Mouse (Mus musculus): ENCODE data around the gene Socs1.
A peak's percentile ranks its signal among the peaks of the same experiment; 100 is the strongest.

Gene Socs1

DNA sequence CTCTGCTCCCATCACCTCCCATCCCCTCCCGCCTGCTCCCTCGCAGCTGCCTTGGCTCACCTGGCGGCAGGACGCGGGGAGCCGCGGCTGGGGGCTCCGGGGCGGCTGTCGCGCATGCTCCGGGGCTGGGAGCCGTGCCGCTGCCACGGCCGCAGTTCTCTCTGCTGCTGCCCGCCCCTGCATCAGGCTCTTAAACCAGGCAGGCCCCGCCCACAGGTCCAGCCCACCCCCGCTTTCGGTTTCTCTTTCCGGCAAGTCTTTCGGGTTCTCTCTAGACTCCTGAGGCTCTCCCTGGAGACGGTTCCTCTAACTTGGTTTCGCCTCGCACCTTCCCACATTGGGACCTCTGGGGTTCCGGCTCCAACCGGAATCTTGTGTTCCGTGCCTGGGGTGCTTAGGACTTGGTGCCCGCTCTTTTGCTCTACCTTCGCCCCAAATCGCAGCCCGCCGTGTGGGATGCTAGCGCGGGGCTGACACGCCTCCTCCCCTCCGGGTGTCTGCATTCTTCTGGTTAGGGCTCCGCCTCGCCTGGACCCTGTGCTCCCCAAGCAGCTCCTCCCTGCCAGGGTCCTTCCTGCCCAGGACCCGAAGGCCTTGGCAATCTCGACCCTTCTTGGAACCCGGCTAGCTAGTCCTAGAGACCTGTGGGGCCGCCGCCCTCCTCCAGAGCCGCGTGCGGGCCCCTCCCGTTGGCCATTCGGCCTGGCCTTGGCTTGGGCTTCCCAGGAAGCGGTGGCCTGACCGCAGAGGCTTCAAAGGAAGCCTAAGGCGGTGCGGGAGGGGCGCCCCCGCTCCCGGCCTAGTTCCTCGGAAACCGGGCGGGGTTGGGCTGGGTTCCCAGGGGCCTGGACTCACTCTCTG is at the start of gene Socs1:
TSS of gene Socs1 (minus strand) at position 166 of the 861 bp plus-strand sequence.
- peak; percentile 91 for DNase-seq (ENCODE audit: low spot score)

DNA sequence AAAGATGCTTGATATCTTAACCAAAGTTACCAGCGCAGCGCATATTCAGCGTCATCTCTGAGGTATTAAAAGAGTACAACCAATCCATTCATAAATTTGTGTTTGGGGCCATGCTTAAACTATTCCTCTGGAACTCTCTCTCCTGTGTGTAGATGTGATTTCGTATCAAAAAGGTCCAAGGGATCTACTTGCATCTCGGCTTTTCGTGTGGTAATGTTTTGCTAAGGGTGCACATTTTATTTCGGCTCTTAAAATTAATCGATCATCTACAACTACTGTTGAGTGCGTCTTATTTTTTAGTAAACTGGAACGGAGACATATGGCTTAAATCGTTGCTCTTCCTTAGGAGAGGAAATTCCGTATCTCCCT is 49.2 kb upstream of the Socs1 start:
- no peak for DNase-seq (ENCODE audit: low spot score)

DNA sequence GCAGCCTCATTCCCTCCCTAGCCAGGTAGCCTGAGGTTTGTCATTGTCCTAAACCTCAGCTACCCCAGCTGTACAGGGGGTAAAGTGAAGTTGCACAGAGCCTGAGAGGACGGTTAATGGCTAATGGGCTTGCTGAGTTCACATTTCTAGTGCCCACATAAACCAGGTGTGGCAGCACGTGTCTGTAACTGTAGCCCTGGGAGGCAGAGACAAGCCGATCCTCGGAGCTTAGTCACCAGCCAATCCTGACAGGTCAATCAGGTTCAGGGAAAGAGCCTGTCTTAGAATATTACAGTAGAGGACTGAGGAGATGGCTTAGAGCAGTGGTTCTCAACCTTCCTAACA is 43.1 kb upstream of the Socs1 start:
- peak; percentile 23 for DNase-seq (ENCODE audit: low spot score)

DNA sequence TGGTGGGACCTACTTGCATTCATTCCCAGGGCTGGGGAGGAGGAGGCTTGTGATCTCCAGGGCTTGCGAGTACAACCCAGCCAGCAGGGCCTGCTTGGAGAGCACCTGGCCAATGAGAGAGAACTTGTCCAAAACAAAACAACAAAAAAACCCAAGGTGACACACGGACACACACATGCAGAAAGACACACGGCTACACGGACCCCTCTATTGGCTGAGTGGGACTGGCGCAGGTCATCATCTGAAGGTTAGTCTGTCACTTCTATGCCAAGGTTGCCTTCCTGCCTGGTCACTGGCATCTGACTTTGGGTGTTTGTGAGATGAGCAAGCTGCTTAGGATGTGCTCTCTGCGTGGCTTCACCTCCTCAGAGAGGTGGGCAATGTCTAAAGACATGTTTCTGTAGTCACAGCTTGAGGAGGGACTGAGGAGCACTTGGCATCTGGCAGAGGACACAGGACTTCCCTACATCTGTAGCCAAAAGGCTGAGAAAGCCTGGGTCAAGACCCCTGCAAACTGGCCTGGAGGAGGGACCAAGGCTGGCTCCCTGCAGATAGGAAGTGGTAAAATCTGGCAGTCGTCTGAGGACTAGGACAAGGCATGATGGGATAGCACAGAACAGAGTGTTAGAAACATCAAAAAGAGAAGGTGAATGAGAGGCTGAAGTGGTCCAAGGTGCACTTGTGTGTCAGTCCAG is 42.6 kb upstream of the Socs1 start:
- no peak for DNase-seq (ENCODE audit: low spot score)

DNA sequence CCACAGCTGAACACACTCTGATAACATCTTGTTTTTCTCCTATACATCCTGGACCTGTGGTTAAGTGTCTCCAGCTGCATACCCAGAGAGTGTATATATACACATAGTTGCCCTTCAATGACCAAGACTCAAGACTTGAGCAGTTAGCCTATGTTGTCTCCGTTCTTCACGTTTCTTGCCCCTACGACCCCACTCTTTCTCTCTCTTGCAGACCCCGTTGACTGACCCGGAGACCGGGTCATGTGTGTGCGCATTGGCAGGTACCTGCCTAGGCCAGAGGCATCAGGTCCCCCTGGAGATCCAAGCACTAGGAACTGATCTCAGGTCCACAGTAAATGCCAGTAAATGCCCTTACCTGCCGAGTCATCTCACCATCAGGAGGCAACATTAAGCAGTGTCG is 41.9 kb upstream of the Socs1 start:
- DNase-seq (ENCODE audit: low spot score): no peak

DNA sequence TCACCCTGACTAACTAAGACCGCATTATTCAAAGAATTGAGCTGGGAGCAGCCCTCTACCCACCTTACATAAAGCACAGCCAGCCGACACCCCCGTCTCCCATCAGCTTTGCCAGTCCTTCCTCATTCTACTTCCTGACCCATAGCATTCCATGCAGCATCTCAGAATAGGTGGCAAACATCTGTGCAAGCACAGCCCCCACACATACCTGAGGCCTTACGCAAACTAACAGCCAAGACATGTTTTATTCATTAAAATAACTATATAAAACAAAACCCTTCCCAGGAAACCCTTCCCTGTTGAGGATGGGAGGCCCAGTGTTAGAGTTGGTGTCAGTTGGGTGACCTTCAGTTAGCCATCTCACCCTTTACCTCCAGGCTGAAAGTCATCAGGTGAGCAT is 40.5 kb upstream of the Socs1 start:
- no peak for DNase-seq (ENCODE audit: low spot score)

DNA sequence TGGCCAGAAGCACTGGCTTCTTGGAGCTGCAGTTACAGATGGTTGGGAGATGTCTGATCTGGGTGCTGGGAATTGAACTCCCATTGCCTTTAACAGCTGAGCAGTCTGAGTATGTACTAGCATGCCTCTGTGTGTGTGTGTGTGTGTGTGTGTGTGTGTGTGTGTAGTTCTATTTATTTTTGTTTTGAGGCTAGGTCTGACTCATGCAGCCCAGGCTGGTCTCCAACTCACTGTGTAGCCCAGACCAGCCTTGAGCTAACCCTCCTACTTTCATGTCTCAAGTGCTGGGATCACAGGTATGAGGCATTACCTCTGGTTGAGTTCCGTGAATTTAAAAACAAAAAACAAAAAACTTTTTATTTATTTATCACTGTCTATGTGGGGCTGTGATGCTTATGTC is 39.2 kb upstream of the Socs1 start:
- no peak for DNase-seq (ENCODE audit: low spot score)

DNA sequence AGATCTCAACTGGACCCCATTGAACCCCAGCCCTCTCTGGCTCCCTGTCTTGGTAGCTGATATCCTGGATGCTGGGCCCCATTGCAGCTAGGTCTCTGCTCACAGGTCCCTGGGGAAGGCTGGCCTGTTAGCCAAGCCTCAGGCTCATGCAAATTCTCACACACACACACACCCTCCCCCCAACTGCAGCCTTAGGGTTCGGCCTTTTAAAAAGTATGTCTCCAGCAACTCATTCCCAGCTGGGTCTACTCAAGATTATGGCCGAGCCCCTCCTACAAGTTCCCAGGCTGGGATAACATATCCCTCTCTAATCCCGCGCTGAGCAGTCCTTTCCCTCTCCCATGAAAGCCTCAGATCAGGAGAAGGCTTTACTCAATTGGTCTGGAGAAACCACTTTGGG is 36.1 kb upstream of the Socs1 start:
- no peak for DNase-seq (ENCODE audit: low spot score)

DNA sequence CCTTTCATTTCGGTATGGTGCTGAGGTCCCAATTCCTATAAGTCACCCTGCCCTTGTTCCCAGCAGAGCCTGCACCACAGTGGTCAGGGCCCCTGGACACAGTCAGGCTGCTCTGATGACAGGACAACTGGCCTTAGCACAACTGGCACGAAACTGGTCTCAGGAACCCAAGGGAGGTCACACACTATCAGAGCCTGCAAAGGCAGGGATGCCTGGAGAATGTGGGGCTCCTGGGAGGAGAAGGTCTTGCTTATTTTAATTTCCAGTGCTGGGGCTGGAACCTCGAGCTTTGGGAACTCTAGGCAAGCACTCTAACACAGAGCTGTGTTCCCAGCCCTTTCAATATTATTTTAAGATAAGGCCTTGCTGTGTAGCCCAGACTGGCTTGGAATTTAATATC is 34.6 kb upstream of the Socs1 start:
- DNase-seq (ENCODE audit: low spot score): no peak

DNA sequence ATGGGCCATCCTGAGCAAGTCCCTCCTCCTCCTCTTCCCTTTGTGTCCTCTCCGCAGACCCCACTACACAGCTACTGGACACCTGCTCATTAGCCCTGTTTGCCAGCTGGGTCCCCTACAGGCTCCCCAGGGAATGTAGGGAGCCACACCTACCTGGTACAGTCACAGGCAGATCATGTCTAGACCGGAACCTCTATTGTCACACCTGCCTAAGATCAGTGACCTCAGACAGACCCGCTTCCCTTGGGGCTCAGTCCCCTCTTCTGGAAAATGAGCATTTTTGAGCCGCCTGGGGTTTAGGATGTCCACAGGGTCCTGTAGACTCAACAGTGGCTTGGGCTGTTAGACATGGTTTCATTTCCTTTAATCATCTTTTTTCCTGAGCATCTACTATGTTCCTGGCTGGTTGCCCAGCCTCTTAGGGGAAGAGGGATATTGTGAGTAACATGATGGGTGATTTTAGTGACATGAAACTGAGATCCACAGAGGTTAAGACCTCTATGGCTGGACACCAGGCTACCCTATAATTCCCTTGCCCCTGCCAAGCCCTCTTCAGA is 33.3 kb upstream of the Socs1 start:
- no peak for DNase-seq (ENCODE audit: low spot score)

DNA sequence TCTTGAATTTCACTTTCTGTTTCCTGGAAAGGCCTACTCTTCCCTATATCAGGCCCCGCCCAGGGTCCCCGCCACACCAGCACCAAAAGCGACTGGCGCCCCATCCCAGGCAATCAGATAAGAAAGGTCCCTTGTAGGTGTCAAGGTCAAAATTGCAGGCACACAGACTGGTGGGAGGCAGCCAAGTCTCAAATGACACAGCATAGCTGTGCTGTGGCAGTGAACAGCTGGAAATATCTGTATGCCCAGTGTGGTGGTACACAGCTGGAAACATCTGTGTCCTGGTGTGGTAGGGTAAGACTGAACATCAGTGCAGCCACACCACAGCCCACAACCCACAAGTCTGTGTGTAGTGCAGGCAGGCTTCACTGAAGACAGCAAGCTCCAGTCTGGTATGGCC is 29.5 kb upstream of the Socs1 start:
- no peak for DNase-seq (ENCODE audit: low spot score)

DNA sequence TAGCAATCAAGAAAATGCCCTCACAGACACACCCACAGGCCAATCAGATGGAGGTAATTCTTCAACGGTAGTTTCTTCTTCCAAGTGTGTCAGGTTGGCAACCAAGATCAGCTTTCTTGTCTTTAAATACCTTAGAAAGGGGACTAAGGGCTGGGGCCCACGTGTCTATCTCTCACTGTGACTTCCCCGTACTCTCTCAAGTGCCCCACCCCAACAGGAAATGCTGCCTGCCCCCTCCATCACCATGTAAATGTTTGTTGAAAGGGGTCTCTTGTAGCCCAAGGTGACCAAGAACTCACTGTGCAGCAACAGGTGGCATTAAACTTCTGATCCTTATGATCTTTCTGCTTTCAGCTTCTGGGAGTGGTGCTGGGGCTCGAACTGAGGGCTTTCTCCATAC is 28.4 kb upstream of the Socs1 start:
- no peak for DNase-seq (ENCODE audit: low spot score)

DNA sequence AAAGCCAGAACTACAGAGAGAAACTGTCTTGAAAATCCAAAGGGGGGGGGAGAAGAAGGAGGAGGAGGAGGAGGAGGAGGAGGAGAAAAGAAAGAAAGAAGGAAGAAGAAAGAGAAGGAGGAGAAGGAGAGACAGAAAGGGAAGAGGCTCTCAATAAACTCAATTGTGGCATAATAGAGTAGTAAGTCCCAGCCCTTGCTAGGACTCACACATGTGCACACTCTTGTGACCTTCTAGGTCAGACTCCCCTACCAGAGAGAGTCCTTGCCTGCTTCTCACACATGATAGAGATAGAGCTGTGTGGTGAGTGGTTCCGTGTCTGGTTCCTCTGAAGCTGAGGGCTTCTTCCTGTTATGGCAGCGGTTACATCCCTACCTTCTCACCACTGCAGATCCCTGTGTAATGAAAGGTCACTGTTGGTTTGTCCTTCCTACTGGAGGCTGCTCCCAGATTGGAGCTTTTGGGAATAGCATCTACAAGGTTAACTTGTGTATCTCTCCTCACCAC is 27.6 kb upstream of the Socs1 start, which contains the start of gene Gm11172:
TSS of gene Gm11172 (plus strand) at position 51 of the 507 bp plus-strand sequence.
- DNase-seq (ENCODE audit: low spot score): no peak

DNA sequence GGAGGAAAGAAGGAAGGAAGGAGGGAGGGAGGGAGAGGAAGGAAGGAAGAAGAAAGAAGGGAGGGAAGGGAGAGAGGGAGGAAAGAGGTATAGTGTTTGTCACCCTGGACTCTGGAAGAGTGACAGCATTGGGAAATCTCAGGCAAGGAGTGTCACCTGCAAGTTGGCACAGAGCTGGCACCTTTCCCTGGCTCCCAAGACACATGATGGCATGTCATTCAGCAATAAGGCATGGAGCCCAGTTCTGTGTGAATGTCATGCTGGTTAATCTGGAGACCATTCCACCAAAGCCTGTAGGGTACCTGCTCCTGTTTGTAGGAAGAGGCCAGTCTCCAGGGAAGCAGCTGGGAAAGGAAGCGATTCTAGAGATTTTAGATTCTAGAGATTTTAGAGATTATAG is 25.0 kb upstream of the Socs1 start:
- DNase-seq (ENCODE audit: low spot score): no peak

DNA sequence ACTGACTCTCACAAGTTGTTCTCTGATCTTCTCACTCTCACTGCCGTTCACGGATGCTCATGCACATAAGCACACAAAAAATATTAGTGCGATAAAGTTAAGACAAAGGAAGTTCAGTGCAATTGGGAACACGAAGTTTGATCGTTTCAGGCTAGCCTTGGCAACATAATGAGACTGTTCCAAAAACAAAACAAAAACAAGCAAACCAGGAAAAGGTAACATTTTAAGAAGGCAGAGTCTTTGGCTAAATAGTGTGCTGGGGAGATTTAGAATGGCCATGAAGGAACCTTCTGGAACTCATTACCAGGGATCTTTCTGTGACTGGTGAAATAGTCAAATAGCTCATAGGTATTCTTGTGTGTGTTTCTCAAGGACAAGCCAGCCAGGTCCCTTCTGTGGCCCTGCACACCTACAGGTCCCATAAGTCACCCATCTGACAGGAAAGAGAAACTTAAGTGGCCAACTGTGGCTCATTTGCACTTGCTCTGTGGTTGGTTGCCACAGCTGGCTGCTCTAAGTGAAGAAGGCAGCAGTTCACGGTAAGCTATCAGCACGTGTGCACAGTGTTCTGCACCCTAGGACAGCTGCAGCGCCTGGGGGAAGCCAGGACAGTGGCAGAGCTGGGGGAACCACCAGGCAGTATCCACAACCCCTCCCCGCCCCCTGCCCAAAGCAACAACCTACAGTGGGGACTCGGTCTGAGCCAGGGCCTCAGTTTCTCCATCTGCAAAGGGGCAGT is 20.6 kb upstream of the Socs1 start, which contains the start of gene Prm1:
TSS of gene Prm1 (minus strand) at position 51 of the 739 bp plus-strand sequence.
- no peak for DNase-seq (ENCODE audit: low spot score)

DNA sequence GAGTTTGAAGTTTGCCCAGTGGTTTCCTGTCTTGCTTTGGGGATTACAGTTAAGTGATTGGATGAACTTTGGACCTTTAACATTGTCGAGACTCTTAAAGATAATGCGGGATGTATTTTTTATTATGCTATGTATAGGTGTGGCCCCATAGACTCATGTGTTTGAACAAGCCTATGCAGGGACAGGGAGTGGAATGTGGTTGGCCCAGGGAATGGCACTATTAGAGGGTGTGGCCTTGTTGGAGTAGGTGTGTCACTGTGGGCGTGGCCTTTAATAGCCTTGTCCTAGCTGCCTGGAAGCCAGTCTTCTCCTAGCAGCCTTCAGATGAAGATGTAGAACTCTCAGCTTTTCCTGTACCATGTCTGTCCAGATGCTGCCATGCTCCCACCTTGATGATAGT is 17.1 kb upstream of the Socs1 start:
- peak; percentile 24 for DNase-seq (ENCODE audit: low spot score)

DNA sequence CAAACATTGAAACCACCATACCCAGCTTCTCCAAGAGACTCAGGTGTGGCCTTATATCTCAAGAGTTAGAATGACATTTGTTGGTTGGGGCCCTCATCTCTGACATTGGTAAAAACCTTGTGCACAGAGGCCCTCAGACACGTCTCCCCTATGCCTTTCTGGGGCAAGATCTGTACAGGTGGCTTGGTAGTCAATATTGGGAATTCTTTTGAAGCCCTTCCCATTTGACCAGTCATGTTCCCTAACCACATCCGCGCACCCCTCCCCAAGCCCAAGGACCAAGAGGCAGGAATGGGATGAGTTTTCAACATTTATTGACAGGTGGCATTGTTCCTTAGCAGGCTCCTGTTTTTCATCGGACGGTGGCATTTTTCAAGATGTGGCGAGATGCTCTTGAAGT is 10.7 kb upstream of the Socs1 start, which contains the start of gene Prm2:
TSS of gene Prm2 (minus strand) at position 101 of the 400 bp plus-strand sequence.
- DNase-seq (ENCODE audit: low spot score): no peak

DNA sequence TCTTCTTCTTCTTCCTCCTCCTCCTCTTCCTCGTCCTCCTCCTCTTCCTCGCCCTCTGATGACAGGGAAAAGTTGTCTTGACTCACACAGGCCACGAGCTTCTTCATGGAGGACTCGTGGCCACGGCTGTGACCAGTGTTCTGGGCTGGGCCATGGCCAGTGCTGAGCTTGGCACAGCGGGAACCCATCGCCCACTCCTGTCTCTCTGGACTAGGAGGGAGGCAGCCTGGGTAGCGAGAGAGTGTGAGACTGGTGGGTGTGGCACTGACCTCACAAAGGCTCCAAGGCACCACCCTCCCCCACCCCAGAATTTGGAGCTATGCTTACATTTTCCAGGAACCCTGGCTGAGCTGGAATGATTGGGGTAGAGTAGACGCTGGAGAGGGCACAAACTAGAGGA is 5.4 kb upstream of the Socs1 start, which contains the start of gene Prm3:
TSS of gene Prm3 (minus strand) at position 213 of the 400 bp plus-strand sequence.
- no peak for DNase-seq (ENCODE audit: low spot score)

DNA sequence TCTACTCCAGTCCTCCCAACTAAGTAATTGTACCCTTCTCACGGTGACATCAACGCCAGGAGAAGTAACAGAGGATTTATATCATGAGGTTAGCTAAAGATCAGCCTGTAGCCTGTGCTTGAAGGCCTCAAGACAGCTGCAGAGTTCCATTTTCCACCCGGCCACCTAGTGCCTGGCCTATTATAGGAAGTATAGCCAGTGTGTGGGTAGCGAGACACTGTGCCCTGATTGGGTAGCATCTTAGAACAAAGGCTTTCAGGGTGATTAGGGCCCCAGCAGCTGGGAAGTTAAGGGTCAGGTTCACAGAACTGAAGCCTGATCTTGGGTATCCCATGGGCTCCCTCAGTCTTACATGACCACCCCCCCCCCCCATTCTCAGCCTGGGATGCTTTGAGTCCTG is 3.5 kb upstream of the Socs1 start:
- no peak for DNase-seq (ENCODE audit: low spot score)

DNA sequence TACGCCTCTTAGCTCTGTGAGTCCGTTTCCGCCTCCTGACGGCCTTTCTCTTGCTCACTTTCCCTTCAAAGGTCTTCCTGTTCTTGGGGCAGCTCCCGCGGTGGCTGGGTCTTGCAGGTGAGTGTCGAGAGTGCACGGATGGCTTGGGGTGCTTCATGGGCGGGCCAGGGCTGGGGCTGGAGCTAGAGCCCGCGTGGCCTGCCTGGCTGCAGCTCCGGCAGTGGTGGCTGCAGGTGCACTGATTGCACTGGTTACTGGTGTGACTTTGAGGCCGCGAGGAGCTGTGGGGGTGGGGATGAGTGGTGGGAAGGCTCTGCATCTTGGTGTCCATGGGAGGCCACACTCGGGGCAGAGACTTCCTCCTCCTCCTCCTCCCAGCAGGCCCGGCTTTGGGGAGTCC is 2.9 kb upstream of the Socs1 start, which contains the start of gene Tnp2:
TSS of gene Tnp2 (minus strand) at position 390 of the 400 bp plus-strand sequence.
- no peak for DNase-seq (ENCODE audit: low spot score)

DNA sequence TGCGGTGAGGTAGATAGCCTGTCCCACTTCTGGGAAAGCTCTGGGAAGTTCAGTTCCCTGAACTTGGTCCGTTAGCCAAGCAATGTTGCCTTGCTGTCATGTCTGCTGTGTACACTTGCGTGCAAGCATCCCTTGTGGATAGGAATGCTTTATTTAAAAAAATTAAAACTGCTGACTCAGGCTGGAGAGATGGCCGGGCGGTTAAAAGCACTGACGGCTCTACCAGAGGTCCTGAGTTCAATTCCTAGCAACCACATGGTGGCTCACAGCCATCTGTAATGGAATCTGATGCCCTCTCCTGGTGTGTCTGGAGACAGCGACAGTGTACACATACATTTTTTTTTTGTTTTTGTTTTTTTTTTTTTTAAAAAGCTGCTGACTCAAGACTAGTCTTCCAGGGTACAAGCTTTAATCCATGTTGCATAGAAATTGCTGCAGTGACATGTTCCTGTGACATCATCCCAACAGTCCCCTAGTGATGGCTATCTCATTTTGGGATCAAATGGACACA is 2.3 kb upstream of the Socs1 start:
- no peak for DNase-seq (ENCODE audit: low spot score)

Measured in urinary bladder, postnatal 14 days (tissue).